7 mouse cellular contexts compared by ENCODE assay signal in the genomic region with DNA sequence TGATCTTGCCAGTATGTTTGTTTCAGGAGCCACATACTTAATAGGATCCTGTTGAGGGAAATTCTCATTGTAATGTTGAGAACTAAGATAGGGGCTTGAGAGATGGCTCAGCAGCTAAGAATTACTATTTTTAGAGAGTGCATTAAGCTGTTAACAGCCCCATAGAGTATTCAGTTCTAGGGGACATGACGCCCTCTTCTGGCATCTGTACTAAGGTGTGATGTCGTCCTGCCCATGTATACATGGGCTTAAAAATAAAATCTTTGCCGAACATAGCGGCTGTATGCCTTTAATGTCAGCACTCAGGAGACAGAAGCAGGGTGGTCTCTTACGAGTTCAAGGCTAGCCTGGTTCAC. TPM values are rescaled to one million over a fixed set of nuclear protein-coding genes. Genes with fewer than 3 reads are reported as not detected.
DNase-seq lines count a peak whose midpoint lies in the region; ATAC-seq and TF ChIP-seq lines count a peak whose summit lies in the region.

No protein-coding gene starts in this region.

- no peak overlapping the region for H3K27ac ChIP-seq in lung, postnatal 0 days (ENCODE audit: low read length)
- no peak overlapping the region for H3K27ac ChIP-seq in liver, embryonic 11.5 days (ENCODE audit: low read depth, low read length)
- H3K27ac ChIP-seq in stomach, embryonic 16.5 days (ENCODE audit: low read length): no peak overlapping the region

- peak overlapping the region; percentile 91 for H3K4me3 ChIP-seq in lung, postnatal 0 days (ENCODE audit: low read depth, low read length)
- peak overlapping the region; percentile 95 for H3K4me3 ChIP-seq in liver, embryonic 11.5 days (ENCODE audit: low read depth, low read length)
- H3K4me3 ChIP-seq in stomach, embryonic 16.5 days (replicated peaks; ENCODE audit: low read length): peak overlapping the region; percentile 94

- intact Hi-C loops in left cerebral cortex, postnatal 10 days (cut with DNase I): loop anchor here (5.0 to 10.0 kb wide), 4 partner anchors 93 to 223 kb away; a partner anchor contains a TSS

- no peak for TF ChIP-seq EP300 in lung, postnatal 0 days (IDR thresholded peaks at IDR 0.05)

- no peaks in the 10 kb centered on the region for H3K27me3 ChIP-seq in lung, postnatal 0 days (replicated peaks; ENCODE audit: insufficient read depth, low read length)
- H3K27me3 ChIP-seq in liver, embryonic 11.5 days (replicated peaks; ENCODE audit: control insufficient read depth, insufficient read depth, low read length): no peaks in the 10 kb centered on the region
- no peaks in the 10 kb centered on the region for H3K27me3 ChIP-seq in stomach, embryonic 16.5 days (ENCODE audit: control insufficient read depth, insufficient read depth, low read length)

- peaks cover 4% of the 10 kb centered on the region; the same call in 1 of the 2 replicates for H3K4me1 ChIP-seq in lung, postnatal 0 days (ENCODE audit: insufficient read depth, low read depth, low read length)
- peaks cover 14% of the 10 kb centered on the region for H3K4me1 ChIP-seq in liver, embryonic 11.5 days (replicated peaks; ENCODE audit: control insufficient read depth, insufficient read depth, low read length)
- peaks cover 9% of the 10 kb centered on the region for H3K4me1 ChIP-seq in stomach, embryonic 16.5 days (ENCODE audit: control insufficient read depth, insufficient read depth, low read length)

- peak; percentile 54 for TF ChIP-seq CTCF in lung, postnatal 0 days (IDR thresholded peaks at IDR 0.05)

- H3K4me2 ChIP-seq in lung, postnatal 0 days (replicated peaks; ENCODE audit: low read depth, low read length): peak overlapping the region; percentile 20; the same call in 1 of the 2 replicates
- H3K4me2 ChIP-seq in liver, embryonic 11.5 days: peak overlapping the region; percentile 76
- peak overlapping the region; percentile 71 for H3K4me2 ChIP-seq in stomach, embryonic 16.5 days (ENCODE audit: low read depth, low read length)

- no peak for DNase-seq in lung, postnatal 0 days (ENCODE audit: low spot score)
- no peak for DNase-seq in lung, postnatal 14 days
- DNase-seq in liver, embryonic 11.5 days (ENCODE audit: low spot score): no peak
- no peak for DNase-seq in ovary, postnatal 10 days (ENCODE audit: low spot score)
- DNase-seq in left cerebral cortex, postnatal 10 days (ENCODE audit: extremely low spot score in 1 of 2, low spot score in 2 of 2): no peak

- H3K9me3 ChIP-seq in lung, postnatal 0 days (ENCODE audit: low read length): no peaks in the 10 kb centered on the region
- no peaks in the 10 kb centered on the region for H3K9me3 ChIP-seq in liver, embryonic 11.5 days (ENCODE audit: control insufficient read depth, low read length)
- H3K9me3 ChIP-seq in stomach, embryonic 16.5 days (replicated peaks; ENCODE audit: control insufficient read depth, low read length): no peaks in the 10 kb centered on the region

- no peak overlapping the region for H3K9ac ChIP-seq in lung, postnatal 0 days (replicated peaks; ENCODE audit: low read depth)
- H3K9ac ChIP-seq in liver, embryonic 11.5 days (ENCODE audit: low read depth, low read length): no peak overlapping the region
- H3K9ac ChIP-seq in stomach, embryonic 16.5 days (ENCODE audit: low read length): no peak overlapping the region; the same call in 1 of the 2 replicates

- H3K36me3 ChIP-seq in lung, postnatal 0 days (ENCODE audit: insufficient read depth, low read length): peaks cover 6% of the 10 kb centered on the region; the same call in 1 of the 2 replicates
- 0 out of 2 replicates have a peak, but pooled peaks cover 1% of the 10 kb centered on the region for H3K36me3 ChIP-seq in liver, embryonic 11.5 days (ENCODE audit: control insufficient read depth, insufficient read depth, low read length)
- H3K36me3 ChIP-seq in stomach, embryonic 16.5 days (ENCODE audit: control insufficient read depth, insufficient read depth, low read length): no peaks in the 10 kb centered on the region; the same call in 1 of the 2 replicates

- under 1% methylated on average over 5 of the region's 5 CpGs for WGBS in lung, postnatal 0 days
- WGBS in liver, embryonic 11.5 days: 6% methylated on average over 5 of the region's 5 CpGs
- 5% methylated on average over 5 of the region's 5 CpGs for WGBS in stomach, embryonic 16.5 days

- ATAC-seq in lung, postnatal 0 days: peak; percentile 18
- ATAC-seq in erythroid progenitor cell, adult 5-6 weeks (replicated peaks; ENCODE audit: low FRiP score, poor library complexity, severe bottlenecking): peak; percentile 51
- peak; percentile 30; the same call in 1 of the 2 replicates for ATAC-seq in liver, embryonic 11.5 days (replicated peaks; ENCODE audit: low FRiP score)
- peak; percentile 5; the same call in 1 of the 2 replicates for ATAC-seq in stomach, embryonic 16.5 days (ENCODE audit: insufficient read depth, low FRiP score)

RNA-seq across cellular contexts. Expression of a gene that starts 0.3 kb away (rescaled TPM):
- polyA plus RNA-seq in lung, postnatal 0 days (2015; fragmentation: Nextera tagmentation; extraction: Ambion mirVana): 7.2 and 8.1 TPM in 2 replicates
- total RNA-seq in erythroid progenitor cell, adult 5-6 weeks (2015; ENCODE audit: low replicate concordance): 9.7 and 12.2 TPM in 2 replicates
- 13.3 and 16.6 TPM in 2 replicates for total RNA-seq in erythroid progenitor cell, adult 5-6 weeks (2017; ENCODE audit: low replicate concordance)
- 10.5 and 11.6 TPM in 2 replicates for polyA plus RNA-seq in liver, embryonic 11.5 days (2014; fragmentation: Nextera tagmentation; extraction: Ambion mirVana)
- 1.1 and 1.4 TPM in 2 replicates for polyA plus RNA-seq in stomach, embryonic 16.5 days (2015; fragmentation: Nextera tagmentation; extraction: Ambion mirVana)
- total RNA-seq in left cerebral cortex, postnatal 10 days (2021): 10 to 100 TPM; 15.5 to 17.4 TPM

RNA-seq across cellular contexts. Expression of a gene that starts 4.0 kb away (rescaled TPM):
- polyA plus RNA-seq in lung, postnatal 0 days (2015; fragmentation: Nextera tagmentation; extraction: Ambion mirVana): 1.0 and 1.4 TPM in 2 replicates
- total RNA-seq in erythroid progenitor cell, adult 5-6 weeks (2015; ENCODE audit: low replicate concordance): 0.84 and 1.1 TPM in 2 replicates
- 0.51 TPM in 1 of 2 replicates, not detected in the other for total RNA-seq in erythroid progenitor cell, adult 5-6 weeks (2017; ENCODE audit: low replicate concordance)
- 0.19 and 0.21 TPM in 2 replicates for polyA plus RNA-seq in liver, embryonic 11.5 days (2014; fragmentation: Nextera tagmentation; extraction: Ambion mirVana)
- polyA plus RNA-seq in stomach, embryonic 16.5 days (2015; fragmentation: Nextera tagmentation; extraction: Ambion mirVana): 0.09 and 2.4 TPM in 2 replicates
- total RNA-seq in left cerebral cortex, postnatal 10 days (2021): under 1 TPM; 0.09 to 0.10 TPM

Comparison
In these comparisons a context has a peak if more than half of its experiments do, and no peak if none do; other contexts are left out.
1. H3K4me2 ChIP-seq: peak in every context shown above with its lines; median percentile 76 in liver, embryonic 11.5 days; 71 in stomach, embryonic 16.5 days; 20 in lung, postnatal 0 days.